Mouse (Mus musculus): ENCODE data around the gene Nr1d1.

Nr1d1 gene

DNA sequence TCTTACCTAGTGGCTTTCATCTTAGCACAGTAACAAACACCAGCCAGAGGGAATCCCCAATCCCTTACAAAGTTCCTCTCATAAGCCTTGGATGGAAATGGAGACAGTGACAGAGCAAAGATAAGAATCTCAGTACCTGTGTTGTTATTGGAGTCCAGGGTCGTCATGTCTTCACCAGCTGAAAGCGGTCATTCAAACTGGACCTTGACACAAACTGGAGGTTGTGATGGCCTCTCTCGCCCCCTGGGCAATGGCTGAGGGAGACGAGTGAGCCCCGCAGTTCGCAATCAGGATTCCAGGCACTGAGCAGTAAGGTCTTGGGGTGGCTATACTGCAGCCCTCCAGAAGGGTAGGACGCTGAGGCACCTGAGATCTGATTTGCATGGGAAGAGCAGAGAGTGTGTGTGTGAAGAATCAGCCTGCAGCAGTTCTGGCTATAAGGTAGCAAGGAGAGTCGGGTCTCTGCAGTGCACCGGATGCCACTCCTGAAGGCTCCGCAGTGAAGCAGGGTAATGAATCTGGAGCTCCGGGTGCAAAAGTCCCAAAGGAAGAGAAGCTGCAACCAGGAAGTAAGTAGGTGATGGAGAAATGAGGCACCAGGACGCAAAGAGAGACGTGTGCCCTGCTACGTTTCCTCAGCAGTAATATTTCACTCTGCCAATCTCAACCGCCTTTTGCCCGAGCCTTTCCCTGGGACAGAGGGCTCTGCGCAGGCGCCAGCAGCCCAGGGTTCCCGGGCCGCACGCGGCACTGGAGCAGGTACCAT lies at the start of gene Nr1d1:
Nr1d1 (minus strand) TSS at position 752 of the 766 bp plus-strand sequence.
- peak in 1 of 2 experiments; percentile 100 for DNase-seq

DNA sequence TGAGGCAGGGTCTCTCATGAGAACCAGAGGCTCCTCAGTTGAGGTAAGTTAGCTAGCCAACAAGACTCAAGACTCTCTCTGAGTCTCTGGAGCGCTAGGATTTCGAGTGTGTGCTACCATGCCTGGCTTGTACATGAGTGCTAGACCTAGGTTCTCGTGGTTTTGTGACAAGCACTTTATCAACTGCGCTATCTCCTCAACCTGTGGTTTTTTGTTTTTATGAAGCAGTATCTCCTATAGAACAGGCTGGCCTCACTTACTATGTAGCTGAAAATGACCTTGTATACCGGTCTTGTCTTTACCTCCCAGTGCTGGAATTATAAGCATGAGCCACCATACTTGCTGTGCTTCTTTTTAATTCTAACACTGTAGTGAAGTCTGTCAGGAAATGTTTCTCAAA lies 45.8 kb upstream of the Nr1d1 start:
- DNase-seq, result no peak

DNA sequence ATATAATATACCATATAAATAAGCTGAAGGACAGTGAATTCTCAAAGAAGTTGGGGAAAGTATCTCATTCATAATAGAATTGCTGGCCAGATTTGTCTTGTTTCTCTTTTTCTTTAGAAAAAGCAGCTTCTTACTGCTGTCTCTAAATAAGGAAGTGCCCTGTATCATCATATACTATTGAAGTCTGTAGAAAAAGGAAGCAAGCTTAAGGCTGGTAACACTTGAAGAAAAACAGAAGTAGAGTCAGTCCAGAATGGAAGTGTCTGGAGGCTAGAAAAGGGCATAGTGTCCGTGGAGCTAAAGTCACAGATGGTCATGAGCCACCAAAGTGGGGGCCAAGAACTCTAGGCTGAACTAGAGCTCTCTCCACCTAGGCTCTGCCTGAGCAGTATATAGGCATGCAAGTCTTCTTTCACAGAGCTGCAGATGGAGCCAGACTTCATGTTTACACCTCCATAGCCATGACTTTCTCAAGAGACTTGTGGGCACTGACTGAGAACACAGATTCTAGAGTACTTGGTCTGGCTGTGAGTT lies 41.6 kb upstream of the Nr1d1 start:
- no peak for DNase-seq

DNA sequence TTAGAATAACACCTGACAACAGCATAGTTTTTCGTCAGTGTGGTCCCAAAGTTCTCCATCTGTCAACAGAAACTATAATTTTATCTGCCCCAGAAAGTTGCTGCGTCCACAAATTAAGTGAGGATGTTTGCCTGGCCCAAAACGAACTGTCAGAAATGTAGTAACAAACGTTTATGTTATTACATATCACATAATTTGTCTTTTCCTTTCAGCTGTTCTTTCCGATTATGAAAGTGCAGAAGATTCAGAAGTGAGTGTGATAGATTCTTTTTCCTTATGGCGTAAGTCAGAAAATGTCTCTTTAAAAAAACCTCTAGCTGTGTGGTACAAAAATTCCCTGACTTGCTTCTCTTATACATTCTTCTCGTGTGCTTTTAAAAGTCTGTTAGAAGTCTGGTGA lies 35.6 kb upstream of the Nr1d1 start:
- no peak for DNase-seq

DNA sequence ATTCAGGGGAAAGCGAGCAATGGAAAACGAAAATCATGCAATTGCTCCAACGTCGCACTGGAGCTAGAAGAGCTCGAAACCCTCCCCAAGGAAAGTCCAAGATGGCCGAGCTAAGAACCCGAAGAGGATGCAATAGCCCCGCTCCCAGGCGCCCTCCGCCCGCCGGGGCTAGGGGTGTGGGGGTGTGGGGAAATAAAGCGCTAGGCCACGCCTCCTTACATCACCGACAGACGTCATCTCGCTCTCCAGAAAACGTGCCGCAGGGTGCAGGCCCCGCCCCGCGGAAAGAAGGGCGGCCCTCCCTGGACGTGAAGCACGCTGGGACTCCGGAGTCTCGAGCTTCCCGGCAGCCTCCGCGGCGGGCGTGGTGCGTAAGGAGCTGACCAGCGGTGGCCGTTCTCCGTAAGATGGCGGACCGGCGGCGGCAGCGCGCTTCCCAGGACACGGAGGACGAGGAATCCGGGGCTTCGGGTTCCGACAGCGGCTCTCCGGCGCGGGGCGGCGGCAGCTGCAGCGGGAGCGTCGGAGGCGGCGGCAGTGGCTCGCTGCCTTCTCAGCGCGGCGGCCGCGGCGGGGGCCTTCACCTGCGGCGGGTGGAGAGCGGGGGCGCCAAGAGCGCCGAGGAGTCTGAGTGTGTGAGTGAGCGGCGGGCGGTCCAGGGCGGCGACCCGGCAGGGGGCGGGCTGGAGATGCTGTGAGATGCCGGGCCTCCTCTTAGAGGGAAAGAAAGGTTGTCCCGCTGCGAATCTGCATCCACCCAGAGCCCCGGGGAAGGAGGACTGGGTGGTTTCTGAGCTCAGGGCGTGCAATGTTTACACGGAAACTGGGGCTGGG lies 34.5 kb upstream of the Nr1d1 start:
- peak; percentile 99 for DNase-seq

DNA sequence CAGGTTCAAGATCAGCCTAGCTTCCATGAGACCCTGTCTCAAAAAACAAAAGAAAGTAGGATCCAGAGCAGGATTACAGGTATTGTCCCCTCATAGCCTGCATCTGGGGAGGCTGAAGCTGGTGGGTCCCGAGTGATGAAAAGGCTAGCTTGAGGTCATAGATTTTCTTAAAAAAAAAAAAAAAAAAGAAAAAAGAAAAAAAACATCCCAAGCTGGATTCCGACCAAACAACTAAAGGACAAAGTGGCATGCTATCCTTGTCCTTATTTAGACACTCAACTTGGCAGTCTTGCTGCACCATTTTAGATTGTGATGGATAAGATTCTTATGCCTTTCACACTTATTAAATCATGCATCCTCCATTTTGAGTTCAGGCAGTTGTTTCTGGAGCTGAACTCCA lies 33.3 kb upstream of the Nr1d1 start:
- no peak for DNase-seq

DNA sequence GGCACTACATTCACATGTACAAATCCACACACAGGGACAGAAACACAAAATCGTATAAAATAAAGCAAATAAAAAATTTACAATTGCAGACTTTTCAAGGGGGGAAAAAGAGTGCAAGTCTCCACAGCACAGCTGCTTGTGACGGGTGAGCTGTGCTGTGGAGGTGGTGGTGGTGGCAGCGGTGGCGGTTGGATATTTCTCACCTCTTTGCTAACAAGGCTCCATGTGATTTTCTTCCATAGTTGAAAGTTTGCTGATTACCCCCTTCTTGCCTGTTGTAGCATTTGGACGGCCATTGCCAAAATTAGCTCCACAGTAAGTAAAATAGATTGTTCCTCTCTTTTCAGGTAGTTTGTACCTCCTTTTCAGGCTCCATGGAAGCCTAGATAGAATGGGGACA lies 29.5 kb upstream of the Nr1d1 start, which contains the start of gene Casc3:
Casc3 (plus strand) TSS at position 301 of the 400 bp plus-strand sequence.
- no peak for DNase-seq

DNA sequence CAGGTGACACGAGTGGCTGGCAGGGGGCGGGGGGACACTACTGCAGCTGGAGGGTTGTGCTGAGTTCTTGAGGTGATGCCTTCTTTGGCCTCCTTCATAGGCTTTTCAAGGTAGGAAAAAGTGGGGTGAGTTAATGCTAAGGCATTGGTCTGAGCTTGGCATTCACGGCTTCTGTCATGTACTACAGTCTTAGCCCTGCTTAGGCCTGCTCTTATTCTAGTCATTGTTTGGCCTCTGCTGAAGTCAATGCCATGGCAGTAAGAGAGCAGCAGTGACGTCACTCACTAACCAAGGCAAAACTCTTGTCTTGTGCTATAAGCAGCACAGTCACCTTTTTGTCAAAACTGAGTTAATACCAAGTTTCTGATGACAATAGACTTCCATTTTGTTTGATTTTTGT lies 22.8 kb upstream of the Nr1d1 start:
- no peak for DNase-seq

DNA sequence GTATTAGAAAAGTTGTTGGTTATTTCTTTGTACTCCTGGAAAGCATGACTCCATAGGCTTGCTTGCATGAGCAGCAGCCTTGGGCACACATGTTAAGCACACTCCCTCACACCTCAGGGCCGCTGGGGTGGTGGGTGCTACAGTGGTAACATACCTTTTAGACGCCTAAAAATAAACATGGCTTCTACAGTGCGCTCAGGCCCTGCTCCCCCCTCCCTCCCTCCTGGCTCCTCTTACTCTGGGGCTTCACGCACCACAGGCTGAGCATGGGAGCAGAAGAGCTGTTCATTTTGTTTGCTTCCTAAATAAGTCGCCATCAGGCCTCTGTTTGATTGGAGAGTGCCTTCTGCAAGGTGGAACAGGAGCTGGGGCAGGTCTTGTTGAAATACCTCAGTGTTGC lies 22.2 kb upstream of the Nr1d1 start:
- peak; percentile 55 to 58 for DNase-seq

DNA sequence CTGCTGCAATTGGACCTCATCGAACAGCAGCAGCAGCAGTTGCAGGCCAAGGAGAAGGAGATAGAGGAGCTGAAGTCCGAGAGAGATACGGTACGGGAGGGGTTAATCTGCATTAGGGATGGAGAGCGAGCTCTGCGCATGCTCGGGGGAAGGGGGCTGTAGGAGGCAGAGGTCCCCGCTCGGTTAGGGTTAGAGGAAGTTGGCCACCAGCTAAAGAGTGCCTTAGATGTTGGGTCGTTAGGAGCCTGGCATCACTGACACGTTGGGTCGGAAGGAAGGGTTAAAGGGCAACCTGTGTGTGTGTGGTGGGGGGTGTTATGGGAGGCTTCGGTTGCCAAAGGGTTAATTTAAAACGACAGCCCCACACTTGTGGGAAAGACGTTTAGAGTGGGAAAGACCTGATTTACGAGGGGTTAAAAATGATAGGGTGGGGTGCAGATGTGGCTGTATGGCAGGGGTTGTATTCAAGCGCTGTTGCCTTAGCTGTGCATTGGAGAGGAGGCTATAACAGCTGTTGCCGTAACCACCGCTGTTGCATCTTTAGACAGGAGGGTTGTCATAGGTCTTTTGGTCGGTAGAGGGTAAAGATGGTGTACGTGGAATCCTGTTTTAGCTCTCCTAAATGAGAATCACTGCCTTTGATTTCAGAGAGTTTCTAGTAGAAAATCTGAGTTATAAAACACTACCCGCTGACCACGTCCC lies 21.5 kb upstream of the Nr1d1 start:
- DNase-seq, result peak; percentile 85

DNA sequence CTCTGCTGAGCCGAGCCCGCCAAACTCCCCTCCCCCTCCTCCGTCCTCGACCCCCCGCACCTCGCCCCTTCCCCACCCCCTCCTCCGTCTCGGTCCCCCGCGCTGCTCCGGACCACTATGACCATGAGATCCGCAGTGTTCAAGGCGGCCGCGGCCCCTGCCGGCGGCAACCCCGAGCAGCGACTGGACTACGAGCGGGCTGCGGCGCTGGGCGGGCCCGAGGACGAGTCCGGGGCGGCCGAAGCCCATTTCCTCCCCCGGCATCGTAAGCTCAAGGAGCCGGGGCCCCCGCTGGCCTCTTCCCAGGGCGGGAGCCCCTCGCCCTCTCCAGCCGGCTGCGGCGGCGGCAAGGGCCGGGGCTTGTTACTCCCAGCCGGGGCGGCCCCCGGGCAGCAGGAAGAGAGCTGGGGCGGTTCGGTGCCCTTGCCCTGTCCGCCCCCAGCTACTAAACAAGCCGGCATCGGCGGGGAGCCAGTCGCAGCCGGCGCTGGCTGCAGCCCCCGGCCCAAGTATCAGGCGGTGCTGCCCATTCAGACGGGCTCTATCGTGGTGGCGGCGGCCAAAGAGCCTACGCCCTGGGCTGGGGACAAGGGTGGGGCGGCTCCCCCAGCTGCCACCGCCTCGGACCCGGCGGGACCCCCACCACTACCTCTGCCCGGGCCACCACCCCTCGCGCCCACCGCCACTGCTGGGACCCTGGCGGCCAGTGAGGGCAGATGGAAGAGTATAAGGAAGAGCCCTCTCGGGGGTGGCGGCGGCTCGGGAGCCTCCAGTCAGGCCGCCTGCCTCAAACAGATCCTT lies 20.8 kb upstream of the Nr1d1 start:
- DNase-seq, result peak; percentile 64 to 71

DNA sequence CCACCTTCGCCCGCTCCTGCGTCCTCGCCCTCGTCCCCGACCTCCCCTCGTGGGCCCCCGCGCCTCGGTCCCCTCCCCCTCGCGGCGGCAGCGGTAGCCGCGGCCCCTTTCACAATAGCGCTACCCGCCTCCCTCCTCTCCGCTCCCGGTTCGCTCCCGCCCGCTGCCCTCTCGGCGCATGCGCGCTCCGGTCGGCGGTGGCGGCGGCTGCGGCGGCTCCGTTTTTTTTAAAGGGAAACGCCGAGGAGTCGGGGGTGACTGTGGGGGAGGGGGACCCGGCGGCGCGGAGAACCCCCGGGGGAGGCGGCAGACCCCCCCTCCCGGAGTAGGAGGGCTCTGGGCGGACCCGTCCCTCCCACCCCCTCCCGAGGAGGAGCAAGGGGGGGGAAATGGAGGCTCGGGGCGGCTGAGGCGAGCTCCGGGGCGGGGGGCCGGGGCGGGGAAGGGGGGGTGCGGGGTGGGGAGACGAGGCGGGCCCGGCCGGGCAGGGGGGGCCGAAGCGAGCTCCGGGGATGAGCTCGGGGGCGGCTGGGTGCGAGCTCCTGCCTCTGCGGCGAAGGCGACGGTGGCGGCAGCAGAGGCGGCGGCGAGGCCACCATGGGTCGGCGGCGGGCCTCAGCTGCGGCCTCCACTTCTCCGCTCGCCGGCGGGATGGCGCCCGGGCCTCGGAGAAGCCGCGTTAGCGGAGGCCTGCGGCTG lies 20.0 kb upstream of the Nr1d1 start, which contains the start of gene Msl1:
Msl1 (plus strand) TSS at position 502 of the 699 bp plus-strand sequence.
- peak; percentile 93 to 94 for DNase-seq

DNA sequence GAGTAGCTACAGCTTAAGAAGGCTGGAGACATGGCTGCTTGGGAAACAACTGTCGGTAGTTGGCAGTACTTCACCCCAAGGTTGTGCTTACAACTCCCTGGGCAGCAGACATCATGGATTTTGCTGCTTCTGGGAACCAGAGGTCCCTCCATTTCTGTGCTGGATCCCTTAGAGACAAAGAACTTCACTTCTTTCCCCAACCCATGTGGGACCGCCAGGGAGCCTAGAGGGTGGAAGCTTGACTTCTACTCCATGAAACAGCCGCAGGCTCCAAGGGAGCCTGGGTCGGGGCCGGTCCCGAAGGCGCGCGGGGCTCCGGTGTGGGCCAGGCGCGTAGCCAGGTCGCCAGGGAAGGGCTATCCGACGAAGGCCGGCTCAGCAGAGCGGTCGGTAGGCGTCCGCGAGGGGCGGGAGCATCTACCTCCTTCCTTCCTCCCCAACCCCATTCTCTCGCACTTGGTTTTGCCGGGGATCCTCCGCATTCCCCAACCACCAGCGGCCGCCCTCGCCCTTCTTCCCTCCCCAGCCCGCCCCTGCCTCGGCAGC lies 19.4 kb upstream of the Nr1d1 start:
- DNase-seq, result peak; percentile 87 to 88

DNA sequence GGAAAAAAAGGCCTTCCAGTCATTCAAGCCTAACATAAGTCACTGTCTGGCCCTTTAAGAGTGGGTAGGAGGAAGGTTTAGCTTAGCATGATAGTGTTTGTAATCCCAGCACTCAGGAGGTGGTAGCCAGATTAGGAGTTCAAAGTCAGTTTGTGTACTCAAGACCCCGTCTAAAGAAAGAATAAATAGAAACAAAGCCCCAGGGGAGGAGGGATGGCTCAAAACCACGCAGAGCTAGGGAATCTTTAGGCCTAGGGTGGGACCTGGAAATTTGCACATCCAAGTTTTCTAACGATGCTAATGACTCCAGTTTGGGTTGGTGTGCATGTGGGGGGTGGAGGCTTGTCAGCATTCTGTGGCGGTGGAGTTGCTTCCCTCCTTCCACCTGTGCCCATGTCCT lies 16.9 kb upstream of the Nr1d1 start:
- no peak for DNase-seq

DNA sequence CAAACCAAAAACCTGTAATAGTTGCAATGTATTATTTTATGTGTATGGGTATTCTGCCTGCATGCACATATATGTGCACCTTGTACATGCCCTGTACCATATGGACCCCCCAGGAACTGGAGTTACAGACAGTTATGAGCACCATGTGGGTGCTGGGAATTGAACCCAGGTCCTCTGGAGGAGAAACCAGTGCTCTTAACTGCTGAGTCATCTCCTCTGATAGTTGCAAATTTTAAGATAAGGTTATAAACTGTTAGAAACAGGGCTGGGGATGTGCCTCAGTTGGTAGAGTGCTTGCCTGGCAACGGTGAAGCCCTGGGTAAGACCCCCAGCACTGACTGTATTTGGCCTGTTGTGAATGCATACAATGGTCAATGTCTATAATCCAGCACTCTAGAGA lies 16.3 kb upstream of the Nr1d1 start:
- no peak for DNase-seq

DNA sequence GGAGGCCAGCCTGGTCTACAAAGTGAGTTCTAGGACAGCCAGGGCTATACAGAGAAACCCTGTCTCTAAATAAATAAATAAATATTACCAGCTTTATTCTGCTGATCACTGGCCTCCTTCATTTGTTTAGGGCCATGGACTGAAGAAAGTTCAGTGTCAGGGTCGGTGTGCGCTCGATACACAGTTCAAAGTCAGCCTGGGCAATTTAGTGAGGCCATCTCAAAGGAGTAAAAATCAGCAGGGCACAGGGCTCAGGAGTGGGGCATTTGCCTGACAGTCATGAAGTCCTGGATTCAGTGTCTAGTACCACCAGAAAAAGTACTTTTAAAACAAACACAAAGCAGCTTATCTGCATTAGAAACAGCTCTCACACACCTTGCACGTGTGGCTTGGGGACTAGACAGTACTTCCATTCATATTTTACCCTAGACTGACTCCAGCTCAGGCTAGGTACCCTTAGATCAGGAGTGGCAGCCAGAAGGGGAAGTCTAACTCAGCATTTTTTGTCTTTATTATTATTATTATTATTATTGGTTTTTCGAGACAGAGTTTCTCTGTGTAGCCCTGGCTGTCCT lies 15.6 kb upstream of the Nr1d1 start:
- no peak for DNase-seq

DNA sequence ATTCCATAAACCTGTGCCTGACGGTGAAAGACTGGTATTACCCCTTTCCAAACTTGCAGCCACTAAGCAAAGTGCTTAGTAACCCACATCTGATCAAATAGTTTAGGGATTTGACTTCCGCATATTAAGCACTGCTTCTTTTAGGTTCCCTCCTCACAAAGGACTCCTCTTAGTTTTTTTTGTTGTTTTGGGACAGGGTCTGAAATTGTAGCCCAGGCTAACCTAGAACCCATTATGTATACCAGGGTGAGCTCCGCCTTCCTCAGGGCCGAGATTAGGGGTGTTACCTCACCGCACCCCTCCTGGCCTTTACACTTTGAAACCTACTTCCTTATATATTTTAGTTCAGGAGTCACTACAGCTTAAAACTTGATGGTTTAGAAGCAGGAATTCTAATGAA lies 14.7 kb upstream of the Nr1d1 start:
- DNase-seq, result no peak

DNA sequence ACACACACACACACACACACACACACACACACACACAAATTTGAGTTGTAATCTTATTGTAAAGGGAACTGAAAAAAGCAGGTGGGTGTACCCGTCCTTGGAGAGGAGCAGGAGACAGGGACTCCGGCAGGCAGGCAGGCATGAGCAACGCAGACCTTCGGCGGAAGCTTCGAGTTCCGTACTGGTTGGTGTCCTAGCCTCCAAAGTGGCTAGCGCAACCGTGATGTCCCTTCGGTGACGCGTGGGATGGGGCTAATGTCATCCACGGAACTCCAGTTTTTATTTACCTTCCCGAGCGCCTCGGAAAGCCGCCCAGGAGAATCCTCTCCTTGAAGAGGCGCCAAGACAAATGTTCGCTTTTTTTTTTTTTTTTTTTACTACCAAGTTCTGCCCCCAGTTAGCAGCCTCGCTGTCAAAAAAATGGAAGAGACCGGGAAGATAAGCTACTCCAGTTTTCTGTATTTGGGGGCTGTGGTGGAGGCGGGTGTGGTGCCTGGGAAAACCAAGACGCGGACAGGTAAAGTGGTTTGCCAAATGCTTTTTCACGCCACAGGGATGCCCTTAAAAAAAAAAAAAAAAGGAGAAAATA lies 14.2 kb upstream of the Nr1d1 start:
- no peak for DNase-seq

DNA sequence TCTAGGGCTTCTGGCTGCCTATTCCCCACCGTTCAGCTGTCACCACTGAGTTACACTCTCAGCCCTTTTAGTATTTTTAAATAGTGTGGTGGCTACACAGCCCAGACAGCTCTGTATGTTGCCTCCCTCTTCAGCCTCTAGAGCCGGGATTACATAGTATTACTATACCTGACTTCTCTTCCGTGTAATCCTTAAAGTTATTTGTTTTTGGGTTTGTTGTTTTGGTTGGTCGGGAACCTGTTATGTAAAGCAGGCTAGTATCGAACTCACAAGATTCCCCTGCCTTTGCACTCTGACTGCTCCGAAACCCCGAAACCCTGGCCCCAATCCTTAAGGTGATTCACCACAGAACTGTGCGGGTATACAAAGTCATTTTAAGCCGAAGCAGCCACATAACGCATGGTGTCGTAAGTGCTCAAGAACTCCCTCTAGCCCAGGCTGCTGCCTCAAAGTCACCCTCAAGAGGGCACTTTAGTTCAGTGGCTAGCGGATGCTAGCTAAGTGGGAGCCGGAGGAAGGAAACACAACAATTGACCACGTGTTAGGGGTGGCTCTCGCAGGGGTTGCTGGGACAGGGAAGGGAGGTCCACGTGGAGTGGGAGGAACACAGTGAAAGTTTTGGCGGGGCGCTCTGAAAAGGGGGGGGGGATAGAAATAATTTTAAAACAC lies 13.6 kb upstream of the Nr1d1 start:
- peak; percentile 85 to 91 for DNase-seq

DNA sequence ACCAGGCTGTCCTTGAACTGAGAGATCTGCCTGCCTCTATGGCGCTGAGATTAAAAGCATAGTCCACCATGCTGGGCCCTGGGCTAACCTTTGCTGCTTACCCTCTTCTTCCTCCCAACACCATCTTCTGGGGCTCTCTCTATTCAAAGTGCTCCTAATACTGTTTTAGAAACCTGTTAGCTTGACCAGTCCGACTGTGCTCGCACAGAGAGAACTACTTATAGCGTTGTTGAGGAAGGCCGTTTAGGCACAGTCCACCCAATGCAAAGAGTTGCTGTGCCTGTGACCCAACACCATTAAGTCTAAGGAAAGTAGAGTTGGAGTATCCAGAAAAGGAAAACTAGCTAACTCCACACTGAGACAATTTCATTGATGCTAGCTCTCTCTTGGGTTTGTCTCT lies 13.0 kb upstream of the Nr1d1 start:
- no peak for DNase-seq
